Mouse (Mus musculus): Measurements from ENCODE around the gene Tial1. TPM values are rescaled to one million over a fixed set of nuclear protein-coding genes. Genes with fewer than 3 reads are reported as not detected.

The Tial1 gene
- 57.9 TPM for polyA plus RNA-seq (2014; fragmentation: Illumina TruSeq; extraction: RNeasy Lipid Tissue Mini Kit (QIAGEN cat#74804); ENCODE audit: low read depth, low replicate concordance)

DNA sequence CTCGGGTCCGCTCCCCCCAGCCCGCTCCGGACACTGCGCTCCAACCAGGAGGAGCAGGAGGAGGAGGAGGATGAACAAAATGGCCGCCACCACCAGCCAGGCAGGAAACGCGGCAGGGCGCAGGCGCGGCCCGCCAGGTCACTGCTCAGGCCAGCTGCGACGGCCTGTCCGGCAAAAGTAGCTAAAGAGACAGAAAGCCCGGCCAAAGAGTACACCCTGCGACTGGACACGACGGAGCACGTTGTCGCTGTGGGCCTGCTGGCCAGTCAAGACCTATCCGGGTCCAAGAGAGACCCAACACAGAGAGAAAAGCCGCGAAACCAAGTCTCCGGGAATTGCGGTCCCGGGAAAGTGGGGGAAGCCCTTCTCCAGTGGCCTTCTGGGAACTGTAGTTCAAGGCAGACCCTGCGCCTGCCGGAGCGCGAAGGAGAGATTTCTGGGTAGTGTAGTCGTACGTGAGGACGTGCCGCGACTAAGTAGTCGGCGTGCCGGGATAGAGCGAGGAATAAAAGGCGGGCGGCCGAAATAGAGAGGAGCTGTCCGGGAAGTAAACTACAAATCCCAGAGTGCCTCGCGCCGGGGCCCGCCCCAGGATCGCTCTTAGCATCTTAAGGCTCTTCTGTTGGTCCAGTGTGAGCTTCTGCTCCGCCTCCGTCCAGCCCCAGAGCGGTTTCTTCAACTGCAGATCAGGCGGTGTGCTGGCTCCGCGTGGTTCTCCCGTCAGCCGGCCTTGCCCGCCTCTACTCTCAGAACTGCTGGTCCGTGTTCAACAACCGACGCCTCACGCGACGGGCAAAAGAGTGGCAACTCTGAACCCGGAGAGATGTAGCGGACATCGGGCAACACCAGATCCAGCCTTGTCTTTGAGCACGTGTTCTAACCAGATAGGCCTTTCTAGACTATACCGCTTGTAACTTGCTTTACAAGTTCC is at the start of gene Tial1:
Gene Tial1 (minus strand): TSS at position 433 of the 931 bp plus-strand sequence.

DNA sequence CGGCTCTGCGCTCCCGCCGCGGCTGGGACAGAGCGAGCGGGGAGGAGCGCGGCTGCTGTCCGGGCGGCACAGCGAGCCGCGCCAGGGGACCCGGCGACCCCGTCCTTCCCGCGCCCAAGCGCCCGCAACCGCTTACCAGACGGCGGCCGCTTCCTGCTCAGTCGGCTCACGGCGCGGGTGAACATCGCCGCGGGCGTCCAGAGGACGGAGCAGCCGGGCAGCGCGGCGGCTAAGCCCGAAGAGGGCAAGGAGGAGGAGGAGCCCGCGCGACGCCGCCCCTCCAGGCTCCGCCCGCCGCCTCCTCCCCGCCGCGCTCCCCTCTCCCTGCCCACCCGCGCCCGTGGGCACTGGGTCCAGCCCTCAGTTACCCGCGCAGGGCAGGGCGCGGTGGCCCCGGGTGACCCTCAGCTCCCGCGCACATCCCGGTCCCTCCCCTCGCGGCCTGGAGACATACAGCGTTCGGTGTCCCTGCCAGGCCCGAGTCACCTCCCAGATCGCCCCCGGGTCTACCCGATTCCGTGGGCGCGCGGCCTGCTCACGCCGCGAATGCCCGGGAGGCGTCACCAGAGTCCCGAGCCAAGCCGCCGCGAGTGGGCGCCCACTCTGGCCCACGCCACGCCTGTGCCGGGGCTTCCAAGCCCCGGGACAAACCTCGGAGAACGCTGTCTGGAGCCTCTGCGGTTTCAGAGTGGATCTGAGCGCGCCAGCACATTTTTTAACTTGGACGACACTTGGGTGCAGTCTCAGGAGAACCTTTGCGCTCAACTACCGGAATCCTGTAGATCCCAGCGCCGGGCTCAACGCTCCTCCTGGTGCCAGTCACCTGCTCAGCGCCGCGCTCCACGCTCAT is 43.4 kb downstream of the Tial1 start, which contains the start of gene Rgs10:
Gene Rgs10 (minus strand): TSS at position 829 of the 850 bp plus-strand sequence.

Other genes with a start within 250 kb of the Tial1 start
- gene Armc5, start 224.4 kb downstream of the Tial1 start, polyA plus RNA-seq (2014; fragmentation: Illumina TruSeq; extraction: RNeasy Lipid Tissue Mini Kit (QIAGEN cat#74804); ENCODE audit: low read depth, low replicate concordance) = 9.3 TPM
- gene 9130023H24Rik, start 223.7 kb downstream of the Tial1 start, polyA plus RNA-seq (2014; fragmentation: Illumina TruSeq; extraction: RNeasy Lipid Tissue Mini Kit (QIAGEN cat#74804); ENCODE audit: low read depth, low replicate concordance) = 6.0 TPM
- gene Tgfb1i1, start 214.9 kb downstream of the Tial1 start, polyA plus RNA-seq (2014; fragmentation: Illumina TruSeq; extraction: RNeasy Lipid Tissue Mini Kit (QIAGEN cat#74804); ENCODE audit: low read depth, low replicate concordance) = 34.5 TPM
- not detected for gene Slc5a2, start 196.1 kb downstream of the Tial1 start, polyA plus RNA-seq (2014; fragmentation: Illumina TruSeq; extraction: RNeasy Lipid Tissue Mini Kit (QIAGEN cat#74804); ENCODE audit: low read depth, low replicate concordance)
- 29.3 TPM for gene BC017158, start 163.5 kb downstream of the Tial1 start, polyA plus RNA-seq (2014; fragmentation: Illumina TruSeq; extraction: RNeasy Lipid Tissue Mini Kit (QIAGEN cat#74804); ENCODE audit: low read depth, low replicate concordance)
- gene Rgs10, start 43.0 kb downstream of the Tial1 start, polyA plus RNA-seq (2014; fragmentation: Illumina TruSeq; extraction: RNeasy Lipid Tissue Mini Kit (QIAGEN cat#74804); ENCODE audit: low read depth, low replicate concordance) = 23.0 TPM
- gene Bag3, start 61.9 kb upstream of the Tial1 start, polyA plus RNA-seq (2014; fragmentation: Illumina TruSeq; extraction: RNeasy Lipid Tissue Mini Kit (QIAGEN cat#74804); ENCODE audit: low read depth, low replicate concordance) = 51.8 TPM
- gene Inpp5f, start 149.6 kb upstream of the Tial1 start, polyA plus RNA-seq (2014; fragmentation: Illumina TruSeq; extraction: RNeasy Lipid Tissue Mini Kit (QIAGEN cat#74804); ENCODE audit: low read depth, low replicate concordance) = 15.6 TPM

All from adipose tissue, adult 10 weeks (tissue).